Mouse (Mus musculus) bone marrow macrophage, adult 2 months (primary cell): ENCODE data around the gene Rad51b. TPM values are rescaled to one million over a fixed set of nuclear protein-coding genes. Genes with fewer than 3 reads are reported as not detected.

Experiments used
- H3K27ac ChIP-seq: 2 replicates; pipeline ENCODE4 v1.5.1; 2012; ENCODE audit warnings: low read depth, low read length; ENCODE audit not compliant: insufficient read depth
- H3K4me1 ChIP-seq: 2 replicates; pipeline ENCODE4 v1.6.1; 2012; ENCODE audit warnings: low read length; ENCODE audit not compliant: control insufficient read depth, insufficient read depth
- H3K4me3 ChIP-seq: 2 replicates; pipeline ENCODE4 v1.5.1; 2012; ENCODE audit warnings: mild to moderate bottlenecking, low read length, moderate library complexity; ENCODE audit not compliant: insufficient read depth
- CTCF ChIP-seq: IDR thresholded peaks from 2 replicates; pipeline ENCODE4 v1.5.1; 2012; ENCODE audit warnings: low read depth, mild to moderate bottlenecking, low read length, moderate library complexity
- POLR2A ChIP-seq: IDR thresholded peaks from 2 replicates; pipeline ENCODE4 v1.6.1; 2012; ENCODE audit warnings: mild to moderate bottlenecking, low read depth, low read length, borderline replicate concordance
- polyA plus RNA-seq: library from polyadenylated mRNA; stranded (reverse); fragments of >200 nt; gene quantifications from 2 replicates; pipeline ENCODE4 v1.2.4, GENCODE M21; 2012; ENCODE audit not compliant: missing spikeins, insufficient read depth, insufficient read length

Rad51b gene
- 1.3 and 2.8 TPM in 2 replicates for polyA plus RNA-seq

DNA sequence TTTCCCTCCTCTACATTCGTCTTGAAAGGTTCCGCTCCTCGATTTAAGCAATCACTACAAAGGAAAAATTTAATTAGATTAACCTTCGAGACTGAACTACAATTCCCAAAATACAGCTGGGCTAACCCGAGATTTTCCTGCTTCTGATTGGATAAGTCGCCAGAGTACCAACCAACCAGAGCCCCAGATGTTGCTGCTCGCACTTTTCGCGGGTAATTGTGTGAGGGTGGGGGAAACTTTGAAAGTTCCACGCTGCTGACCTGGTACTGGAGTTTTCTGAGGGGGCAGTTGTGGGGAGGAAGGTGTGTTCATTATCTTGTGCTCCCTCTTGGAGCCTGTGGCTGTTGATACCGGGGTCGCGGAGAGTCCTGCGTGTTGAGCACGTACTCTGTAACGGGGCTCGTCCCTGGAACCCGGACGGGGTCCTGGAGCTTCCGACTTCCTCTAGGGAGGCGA is at the start of gene Rad51b:
Rad51b (plus strand) TSS at position 162 of the 456 bp plus-strand sequence.
- Histone ChIP-seq H3K4me1 (peaks cover 12% of the 10 kb centered on the region), H3K27ac (peak within 1 kb of the TSS; percentile 81), H3K4me3 (peak within 1 kb of the TSS; percentile 86)
- no peak for TF ChIP-seq CTCF
- TF ChIP-seq POLR2A, result no peak

DNA sequence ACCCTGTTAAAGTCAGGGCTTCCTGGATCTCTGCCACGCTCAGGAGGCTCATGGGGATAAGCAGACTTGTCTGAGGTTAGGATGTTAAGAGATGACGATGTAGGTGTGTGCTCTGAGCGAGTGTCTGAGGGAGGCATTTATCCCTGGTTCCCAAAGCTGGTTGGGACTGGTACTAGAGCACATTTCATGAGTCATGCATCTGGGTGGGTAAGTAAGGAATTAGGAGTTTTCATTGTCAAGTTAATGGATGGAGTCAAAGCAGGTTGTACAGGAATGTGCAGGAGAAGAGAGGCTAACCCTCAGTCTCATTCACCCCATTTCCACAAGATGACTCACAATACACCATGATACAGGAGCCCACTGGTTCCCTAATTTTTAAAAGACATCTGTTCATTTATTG is 49.0 kb upstream of the Rad51b start:
- H3K4me1 ChIP-seq, result no peaks in the 10 kb centered on the region
- no peak overlapping the region for H3K4me3 ChIP-seq
- no peak overlapping the region for H3K27ac ChIP-seq
- TF ChIP-seq CTCF, result no peak
- TF ChIP-seq POLR2A, result no peak

DNA sequence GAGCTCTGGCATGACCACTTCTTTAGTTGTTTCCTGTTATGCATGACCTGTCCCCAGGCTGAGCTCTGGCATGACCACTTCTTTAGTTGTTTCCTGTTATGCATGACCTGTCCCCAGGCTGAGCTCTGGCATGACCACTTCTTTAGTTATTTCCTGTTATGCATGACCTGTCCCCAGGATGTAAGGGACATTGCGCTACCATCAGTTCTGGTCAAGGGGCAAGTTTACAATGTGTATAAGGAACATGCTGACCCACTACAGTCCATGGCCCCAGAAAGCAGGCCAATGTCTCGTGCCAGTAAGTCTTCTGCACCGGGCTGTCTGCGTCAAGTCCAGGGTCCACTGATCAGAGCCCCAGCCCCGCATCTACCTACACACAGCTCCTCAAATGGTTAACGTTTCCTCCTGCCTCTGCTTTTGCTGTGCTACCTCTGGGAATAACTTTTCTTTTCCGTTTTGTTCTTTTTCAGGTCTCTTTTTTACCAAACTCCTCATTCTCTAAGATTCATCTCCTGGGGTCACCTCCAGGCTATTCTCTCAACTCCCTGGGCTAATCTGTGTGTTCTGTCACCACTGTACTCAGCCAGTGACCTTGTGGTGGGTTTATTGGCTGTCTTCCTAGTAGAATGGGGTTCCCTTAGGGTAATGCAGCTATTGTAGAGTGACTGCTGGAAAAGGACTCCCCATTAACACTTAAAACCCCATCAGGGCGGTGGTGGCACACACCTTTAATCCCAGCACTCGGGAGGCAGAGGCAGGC is 43.6 kb upstream of the Rad51b start:
- Histone ChIP-seq H3K4me1 (no peaks in the 10 kb centered on the region), H3K4me3 (no peak overlapping the region), H3K27ac (no peak overlapping the region)
- TF ChIP-seq CTCF, result no peak
- TF ChIP-seq POLR2A, result no peak

DNA sequence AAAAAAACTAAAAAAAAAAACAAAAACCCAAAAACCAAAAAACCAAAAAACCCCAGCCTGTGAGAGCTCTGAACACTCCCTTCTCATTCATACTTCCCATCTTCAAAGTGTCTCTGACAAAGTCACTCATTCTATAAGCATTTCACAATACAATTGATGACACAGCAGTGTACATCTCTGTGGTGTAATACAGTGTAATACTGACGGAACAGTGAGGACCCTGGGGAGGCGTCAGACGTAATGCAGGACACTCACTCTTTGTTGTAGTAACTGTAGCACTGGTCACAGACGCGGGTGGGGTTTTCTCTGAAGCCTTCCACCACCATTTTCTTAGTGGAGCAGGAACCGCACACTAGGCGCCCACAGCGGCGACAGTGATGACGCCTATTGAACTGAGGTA is 42.1 kb upstream of the Rad51b start:
- Histone ChIP-seq H3K4me3 (no peak overlapping the region), H3K4me1 (no peaks in the 10 kb centered on the region), H3K27ac (no peak overlapping the region)
- no peak for TF ChIP-seq POLR2A
- TF ChIP-seq CTCF, result no peak

DNA sequence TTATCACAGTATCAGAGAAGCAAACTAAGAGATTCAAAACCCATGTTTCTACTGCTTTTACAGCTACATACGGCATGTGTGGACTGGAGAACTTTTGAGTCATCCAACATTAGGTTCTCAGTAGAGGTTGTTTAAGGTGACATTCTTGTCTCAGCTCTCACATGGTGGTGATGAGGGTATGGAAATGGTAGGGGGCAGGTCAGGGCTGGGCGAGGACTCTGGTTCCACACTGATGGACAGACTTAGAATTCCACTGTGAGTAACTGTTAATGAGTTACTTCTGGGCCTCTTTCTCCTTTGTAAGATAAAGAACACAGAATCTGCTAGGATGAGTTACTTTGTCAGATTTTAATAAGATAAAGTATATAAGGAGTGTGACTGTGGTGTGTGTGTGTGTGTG is 36.9 kb upstream of the Rad51b start:
- H3K27ac ChIP-seq, result no peak overlapping the region
- TF ChIP-seq POLR2A (no peak), CTCF (no peak)
- no peak overlapping the region for H3K4me3 ChIP-seq
- no peaks in the 10 kb centered on the region for H3K4me1 ChIP-seq

DNA sequence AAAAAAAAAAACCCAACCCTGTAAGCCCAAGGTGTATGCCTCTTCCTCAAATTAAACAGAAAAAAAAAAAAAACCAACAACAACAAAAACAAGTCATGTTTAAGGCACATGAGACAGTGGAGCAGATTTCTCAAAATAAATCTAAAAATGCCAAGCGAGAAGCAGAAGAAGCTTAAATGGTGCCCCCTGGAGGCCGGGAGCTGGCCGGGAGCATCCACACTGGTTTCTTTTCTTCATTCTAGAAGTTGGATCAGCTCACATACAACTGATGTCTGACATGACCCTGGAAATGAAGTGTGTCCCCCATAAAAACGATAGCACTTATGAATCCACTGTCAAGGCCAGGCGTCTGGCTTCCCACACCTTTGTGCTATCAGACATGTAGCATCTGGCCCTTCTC is 36.0 kb upstream of the Rad51b start:
- no peak overlapping the region for H3K27ac ChIP-seq
- H3K4me3 ChIP-seq, result no peak overlapping the region

DNA sequence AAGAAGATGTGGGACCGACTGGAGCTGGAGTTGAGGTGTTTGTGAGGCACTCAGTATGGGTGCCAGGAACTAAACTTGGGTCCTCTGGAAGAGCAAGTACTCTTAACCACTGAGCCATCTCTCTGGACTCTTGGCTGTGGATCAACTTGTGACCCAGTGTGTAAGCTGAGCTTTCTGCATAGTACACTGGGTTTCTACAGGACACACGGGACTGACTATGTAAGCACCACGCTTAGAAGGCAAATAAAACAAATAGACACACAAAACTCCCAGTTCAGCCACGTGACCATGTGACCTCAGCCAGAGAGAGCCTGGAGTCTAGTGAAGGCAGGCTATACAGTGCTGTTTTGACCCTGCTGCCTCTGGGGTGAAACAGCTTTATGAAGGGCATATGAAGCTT is 24.5 kb upstream of the Rad51b start:
- TF ChIP-seq CTCF (no peak), POLR2A (no peak)
- H3K4me3 ChIP-seq, result no peak overlapping the region
- H3K27ac ChIP-seq, result no peak overlapping the region
- H3K4me1 ChIP-seq, result no peaks in the 10 kb centered on the region

More for the DNA sequence above, 36.0 kb upstream of the Rad51b start:
- peak; percentile 51; the same call in 1 of the 2 replicates for TF ChIP-seq CTCF
- no peak for TF ChIP-seq POLR2A
- H3K4me1 ChIP-seq, result no peaks in the 10 kb centered on the region

DNA sequence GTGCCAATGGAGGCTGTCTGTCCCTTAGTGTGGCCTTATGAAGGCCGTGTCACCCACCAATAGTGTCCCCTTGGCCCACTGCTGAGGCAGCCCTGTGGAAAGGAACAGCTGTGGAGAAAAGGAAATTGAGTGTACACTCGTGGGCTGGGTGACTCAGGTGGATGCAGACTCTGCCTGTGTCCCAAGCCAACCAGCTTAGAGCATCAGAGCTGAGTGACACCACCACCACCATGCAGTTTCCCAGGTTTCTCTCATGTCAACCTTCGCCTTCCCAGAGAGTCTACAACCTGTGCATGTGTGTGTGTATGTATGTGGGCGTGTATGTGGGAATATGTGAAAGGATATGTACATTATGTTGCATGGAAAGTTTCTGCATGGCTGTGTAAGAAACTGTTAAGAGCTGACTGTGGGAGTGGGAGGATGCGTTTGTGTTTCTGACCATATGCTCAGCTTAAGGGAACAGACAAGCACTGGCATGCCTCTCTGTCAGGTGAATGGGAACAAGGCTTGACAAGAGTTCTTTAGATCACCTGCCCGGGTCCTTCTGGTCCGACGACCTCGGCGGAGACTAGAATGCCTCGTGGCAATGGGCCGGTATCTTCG is 17.5 kb upstream of the Rad51b start:
- Histone ChIP-seq H3K4me1 (no peaks in the 10 kb centered on the region), H3K4me3 (no peak overlapping the region), H3K27ac (no peak overlapping the region)
- no peak for TF ChIP-seq CTCF
- no peak for TF ChIP-seq POLR2A

DNA sequence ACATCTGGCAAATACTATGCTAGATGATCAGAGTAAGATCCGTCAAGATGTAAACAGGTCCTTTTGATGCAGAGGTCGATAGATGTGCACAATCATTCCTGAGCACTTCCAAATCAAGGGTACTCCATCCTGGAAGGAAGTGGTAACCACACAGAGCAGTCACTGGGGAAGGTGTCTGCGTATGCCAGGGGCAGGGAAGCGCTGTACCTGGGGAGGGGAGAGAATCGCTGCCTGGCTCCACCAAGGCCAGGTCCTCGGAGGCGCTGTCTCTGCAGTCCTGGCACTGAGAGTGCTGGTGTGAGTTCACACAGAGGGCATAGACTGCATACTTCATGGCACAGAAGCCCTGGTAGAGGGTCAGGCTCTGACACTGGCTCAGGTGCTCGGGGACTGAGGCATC is 14.5 kb upstream of the Rad51b start:
- H3K4me1 ChIP-seq, result no peaks in the 10 kb centered on the region
- H3K27ac ChIP-seq, result no peak overlapping the region
- H3K4me3 ChIP-seq, result no peak overlapping the region
- TF ChIP-seq POLR2A (no peak), CTCF (no peak)

DNA sequence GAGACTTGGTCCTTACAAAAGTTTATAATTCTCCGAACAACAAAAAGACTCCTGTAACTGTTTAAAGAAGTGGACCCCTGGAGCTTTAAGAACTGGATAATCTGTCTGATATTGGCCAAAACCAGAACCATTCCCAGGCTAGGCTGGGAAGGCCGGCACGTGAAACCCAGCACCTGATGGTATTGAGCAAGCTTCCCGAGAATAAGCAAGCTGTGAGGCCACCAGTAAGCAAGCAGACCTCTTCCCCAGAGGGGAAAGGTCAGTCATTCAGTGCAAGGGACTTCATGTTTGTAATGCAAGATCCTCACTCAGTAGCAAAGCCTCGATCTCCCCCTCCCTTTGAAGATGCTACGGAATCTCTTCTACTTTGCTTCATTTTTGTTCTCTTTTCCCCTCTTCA is 4.2 kb upstream of the Rad51b start:
- Histone ChIP-seq H3K4me3 (no peak overlapping the region), H3K4me1 (peaks cover 12% of the 10 kb centered on the region), H3K27ac (no peak overlapping the region)
- TF ChIP-seq POLR2A (no peak), CTCF (no peak)
